Mouse (Mus musculus): ENCODE measurements around the gene A430078G23Rik. TPM values are rescaled to one million over a fixed set of nuclear protein-coding genes. Genes with fewer than 3 reads are reported as not detected.
"Not testable (repeated sequence)": the region's sequence is repeated elsewhere in the genome, so short reads cannot be mapped to it uniquely, and the experiment has no call there.

Gene A430078G23Rik
- polyA plus RNA-seq, 1 experiment, result not detected

DNA sequence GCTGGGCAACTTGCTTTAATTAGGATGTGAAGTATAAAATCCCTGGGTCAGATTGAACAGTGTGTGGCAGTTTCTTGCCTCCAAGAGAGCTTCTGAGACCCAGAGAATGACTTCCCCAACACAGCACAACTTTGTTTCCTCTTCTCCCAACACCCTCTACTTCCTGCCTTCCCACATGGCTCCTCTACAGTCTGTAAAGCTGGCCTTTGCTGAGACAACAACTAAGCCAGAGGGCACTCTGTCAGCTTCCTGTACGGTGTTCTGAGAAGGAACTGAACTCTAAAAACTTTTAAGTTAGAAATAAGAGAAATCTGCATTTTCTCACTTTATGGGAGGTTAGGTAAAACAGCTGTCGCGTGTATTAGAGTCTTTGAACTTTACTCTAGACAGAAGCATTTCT, 39.4 kb upstream of the A430078G23Rik start:
- Histone ChIP-seq H3K79me2 (ENCODE audit: control insufficient read depth, insufficient read depth) (no peaks in the 10 kb centered on the region), H3K4me2 (ENCODE audit: low read depth) (no peak overlapping the region), H3ac (ENCODE audit: control insufficient read depth, insufficient read length) (no peak overlapping the region), H3K4me3 (no peak overlapping the region), H3K27me3 (ENCODE audit: control insufficient read depth, insufficient read depth, insufficient read length) (no peaks in the 10 kb centered on the region), H3K36me3 (ENCODE audit: control insufficient read depth, insufficient read depth) (no peaks in the 10 kb centered on the region)
- TF ChIP-seq POLR2AphosphoS2 (IDR thresholded peaks at IDR 0.05; ENCODE audit: insufficient read length, low read depth) (no peak), MYOG (IDR thresholded peaks at IDR 0.05; ENCODE audit: control insufficient read depth in 1 of 3, insufficient read depth in 1 of 3, insufficient read length in 2 of 3, low read depth in 2 of 3) (no peak), SRF (IDR thresholded peaks at IDR 0.05; ENCODE audit: control insufficient read depth, insufficient read length, low read depth) (no peak), E2F4 (IDR thresholded peaks at IDR 0.05; ENCODE audit: insufficient read depth) (no peak), REST (IDR thresholded peaks at IDR 0.05; ENCODE audit: insufficient read depth, insufficient read length) (no peak), CEBPB (IDR thresholded peaks at IDR 0.05; ENCODE audit: insufficient read depth, poor library complexity, severe bottlenecking) (no peak), TCF3 (IDR thresholded peaks at IDR 0.05; ENCODE audit: insufficient read length, low read depth) (no peak), POLR2A (IDR thresholded peaks at IDR 0.05; ENCODE audit: insufficient read length, low read depth) (no peak), USF1 (IDR thresholded peaks at IDR 0.05; ENCODE audit: low read depth) (no peak), MAX (IDR thresholded peaks at IDR 0.05; ENCODE audit: low read depth) (no peak)

DNA sequence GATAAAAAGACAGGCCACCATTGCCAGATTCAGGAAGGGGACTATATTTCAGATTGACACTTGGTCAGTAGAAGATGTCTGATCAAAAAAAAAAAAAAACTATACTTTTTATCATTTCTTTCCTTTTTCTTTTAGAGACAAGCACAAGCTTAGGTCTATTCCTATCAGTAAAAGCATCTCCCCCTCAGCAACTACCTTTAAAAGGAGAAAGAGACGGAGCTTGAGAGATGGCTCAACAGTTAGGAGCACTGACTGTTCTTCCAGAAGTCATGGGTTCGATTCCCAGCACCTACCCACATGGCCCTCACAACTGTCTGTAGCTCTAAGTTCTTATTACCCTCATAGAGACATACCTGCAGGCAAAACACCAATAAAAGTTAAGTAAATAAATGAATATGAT, 38.9 kb upstream of the A430078G23Rik start:
- no peak overlapping the region for H3ac ChIP-seq (ENCODE audit: control insufficient read depth, insufficient read length)
- no peaks in the 10 kb centered on the region for H3K79me2 ChIP-seq (ENCODE audit: control insufficient read depth, insufficient read depth)
- TF ChIP-seq USF1 (IDR thresholded peaks at IDR 0.05; ENCODE audit: low read depth) (no peak), TCF3 (IDR thresholded peaks at IDR 0.05; ENCODE audit: insufficient read length, low read depth) (no peak), MYOG (IDR thresholded peaks at IDR 0.05; ENCODE audit: control insufficient read depth in 1 of 3, insufficient read depth in 1 of 3, insufficient read length in 2 of 3, low read depth in 2 of 3) (no peak), TCF12 (IDR thresholded peaks at IDR 0.05; ENCODE audit: insufficient read depth, poor library complexity, severe bottlenecking) (no peak), CEBPB (IDR thresholded peaks at IDR 0.05; ENCODE audit: insufficient read depth, poor library complexity, severe bottlenecking) (no peak)
- H3K4me2 ChIP-seq (ENCODE audit: low read depth), result no peak overlapping the region
- H3K36me3 ChIP-seq (ENCODE audit: control insufficient read depth, insufficient read depth), result no peaks in the 10 kb centered on the region
- H3K27me3 ChIP-seq (ENCODE audit: control insufficient read depth, insufficient read depth, insufficient read length), result no peaks in the 10 kb centered on the region
- H3K4me3 ChIP-seq, result no peak overlapping the region

DNA sequence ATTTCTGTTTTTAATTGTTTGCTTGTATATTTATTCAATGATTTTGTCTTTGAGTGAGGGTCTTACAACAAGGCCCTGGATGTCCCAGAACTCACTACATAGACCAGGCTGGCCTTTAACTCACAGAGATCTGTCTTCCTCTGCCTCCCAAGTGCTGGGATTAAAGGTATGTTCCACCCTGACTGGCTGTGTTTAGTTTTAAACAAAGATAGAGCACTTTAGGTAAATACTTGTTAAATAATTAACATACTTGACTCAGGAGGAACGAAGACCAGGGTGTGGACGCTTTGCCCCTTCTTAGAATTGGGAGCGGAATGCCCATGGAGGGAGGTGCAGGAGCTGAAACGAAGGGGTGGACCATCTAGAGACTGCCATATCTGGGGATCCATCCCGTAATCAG, 36.6 kb upstream of the A430078G23Rik start:
- H3K27me3 ChIP-seq (ENCODE audit: control insufficient read depth, insufficient read depth, insufficient read length), result no peaks in the 10 kb centered on the region
- no peak for TF ChIP-seq E2F4 (IDR thresholded peaks at IDR 0.05; ENCODE audit: insufficient read depth)
- no peak for TF ChIP-seq TCF3 (IDR thresholded peaks at IDR 0.05; ENCODE audit: insufficient read length, low read depth)
- no peak for TF ChIP-seq MYOG (IDR thresholded peaks at IDR 0.05; ENCODE audit: control insufficient read depth in 1 of 3, insufficient read depth in 1 of 3, insufficient read length in 2 of 3, low read depth in 2 of 3)
- no peak for TF ChIP-seq POLR2A (IDR thresholded peaks at IDR 0.05; ENCODE audit: insufficient read length, low read depth)
- TF ChIP-seq SRF (IDR thresholded peaks at IDR 0.05; ENCODE audit: control insufficient read depth, insufficient read length, low read depth), result no peak
- no peak overlapping the region for H3ac ChIP-seq (ENCODE audit: control insufficient read depth, insufficient read length)
- no peak overlapping the region for H3K4me3 ChIP-seq
- no peaks in the 10 kb centered on the region for H3K36me3 ChIP-seq (ENCODE audit: control insufficient read depth, insufficient read depth)
- H3K79me2 ChIP-seq (ENCODE audit: control insufficient read depth, insufficient read depth), result no peaks in the 10 kb centered on the region
- no peak overlapping the region for H3K4me2 ChIP-seq (ENCODE audit: low read depth)

DNA sequence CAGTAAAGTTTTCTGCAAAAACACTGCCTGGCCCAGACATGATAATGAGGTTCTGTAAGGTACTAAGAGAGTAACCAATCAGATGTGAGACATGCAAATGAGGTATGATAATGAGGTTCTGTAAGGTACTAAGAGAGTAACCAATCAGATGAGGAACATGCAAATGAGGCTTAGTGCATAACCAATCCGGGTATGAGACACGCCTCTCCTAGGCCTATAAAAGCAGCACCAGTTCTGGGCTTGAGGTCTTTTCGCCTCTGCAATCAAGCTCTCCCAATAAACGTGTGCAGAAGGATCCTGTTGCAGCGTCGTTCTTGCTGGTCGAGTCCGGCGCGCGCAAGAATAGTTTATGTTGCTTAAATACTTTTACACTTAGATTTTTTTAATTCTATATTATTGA, 33.9 kb upstream of the A430078G23Rik start:
- not testable (repeated sequence) for H3K79me2 ChIP-seq (ENCODE audit: control insufficient read depth, insufficient read depth); H3K36me3 ChIP-seq (ENCODE audit: control insufficient read depth, insufficient read depth); H3ac ChIP-seq (ENCODE audit: control insufficient read depth, insufficient read length); H3K4me3 ChIP-seq; H3K27me3 ChIP-seq (ENCODE audit: control insufficient read depth, insufficient read depth, insufficient read length); H3K4me2 ChIP-seq (ENCODE audit: low read depth)

DNA sequence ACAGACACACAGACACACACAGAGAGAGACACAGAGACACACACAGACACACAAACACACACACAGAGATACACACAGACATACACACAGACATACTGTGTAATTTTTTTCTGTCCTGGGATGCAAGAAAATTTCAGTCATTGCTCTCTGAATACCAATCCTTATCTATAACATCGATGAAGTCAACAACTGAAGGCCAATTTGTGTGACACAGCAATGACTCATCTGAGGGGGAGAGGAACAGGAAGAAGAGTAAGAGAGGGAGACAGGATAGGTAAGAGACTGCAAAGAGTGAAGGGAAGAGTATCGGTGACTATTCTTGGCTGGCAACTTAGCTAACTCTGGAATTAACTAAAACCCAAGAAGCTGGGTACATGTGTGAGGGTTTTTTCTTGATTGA, 29.0 kb upstream of the A430078G23Rik start:
- H3K4me3 ChIP-seq, result no peak overlapping the region
- H3K4me2 ChIP-seq (ENCODE audit: low read depth), result no peak overlapping the region
- H3K27me3 ChIP-seq (ENCODE audit: control insufficient read depth, insufficient read depth, insufficient read length), result no peaks in the 10 kb centered on the region
- H3K36me3 ChIP-seq (ENCODE audit: control insufficient read depth, insufficient read depth), result no peaks in the 10 kb centered on the region
- H3ac ChIP-seq (ENCODE audit: control insufficient read depth, insufficient read length), result no peak overlapping the region
- TF ChIP-seq USF1 (IDR thresholded peaks at IDR 0.05; ENCODE audit: low read depth) (no peak), TCF3 (IDR thresholded peaks at IDR 0.05; ENCODE audit: insufficient read length, low read depth) (no peak), MYOG (IDR thresholded peaks at IDR 0.05; ENCODE audit: control insufficient read depth in 1 of 3, insufficient read depth in 1 of 3, insufficient read length in 2 of 3, low read depth in 2 of 3) (no peak), CEBPB (IDR thresholded peaks at IDR 0.05; ENCODE audit: insufficient read depth, poor library complexity, severe bottlenecking) (no peak), E2F4 (IDR thresholded peaks at IDR 0.05; ENCODE audit: insufficient read depth) (no peak), TCF12 (IDR thresholded peaks at IDR 0.05; ENCODE audit: insufficient read depth, poor library complexity, severe bottlenecking) (no peak), MAX (IDR thresholded peaks at IDR 0.05; ENCODE audit: low read depth) (no peak)
- H3K79me2 ChIP-seq (ENCODE audit: control insufficient read depth, insufficient read depth), result no peaks in the 10 kb centered on the region

DNA sequence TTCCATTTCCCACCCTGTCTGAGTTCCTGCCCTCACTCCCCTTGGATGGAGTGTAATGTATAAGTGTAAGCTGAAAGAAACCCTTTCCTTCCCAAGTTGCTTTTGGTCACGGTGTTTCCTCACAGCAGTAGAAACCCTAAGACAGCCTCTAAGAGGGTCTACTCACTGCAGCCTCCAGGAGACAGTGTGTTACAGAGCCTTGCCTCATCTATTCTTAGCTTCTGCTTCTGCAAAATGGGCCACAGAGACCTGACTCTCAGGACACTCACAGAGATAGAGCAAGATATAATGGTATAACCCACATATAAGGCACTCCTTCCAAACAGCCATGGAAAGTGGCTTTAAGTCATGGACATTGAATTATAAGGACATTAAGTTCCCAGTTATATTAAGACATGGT, 26.2 kb upstream of the A430078G23Rik start:
- Histone ChIP-seq H3ac (ENCODE audit: control insufficient read depth, insufficient read length) (no peak overlapping the region), H3K36me3 (ENCODE audit: control insufficient read depth, insufficient read depth) (no peaks in the 10 kb centered on the region), H3K4me3 (no peak overlapping the region), H3K27me3 (ENCODE audit: control insufficient read depth, insufficient read depth, insufficient read length) (no peaks in the 10 kb centered on the region), H3K4me2 (ENCODE audit: low read depth) (no peak overlapping the region), H3K79me2 (ENCODE audit: control insufficient read depth, insufficient read depth) (no peaks in the 10 kb centered on the region)
- TF ChIP-seq E2F4 (IDR thresholded peaks at IDR 0.05; ENCODE audit: insufficient read depth) (no peak), CEBPB (IDR thresholded peaks at IDR 0.05; ENCODE audit: insufficient read depth, poor library complexity, severe bottlenecking) (no peak), REST (IDR thresholded peaks at IDR 0.05; ENCODE audit: insufficient read depth, insufficient read length) (no peak)

Data from myocyte (in vitro differentiated cells).